Mouse (Mus musculus) embryonic stem cell, embryonic (primary cell): ENCODE measurements around the gene Pcnp.
"Not testable (repeated sequence)": the region's sequence is repeated elsewhere in the genome, so short reads cannot be mapped to it uniquely, and the experiment has no call there.

Experiments used
- CTCF ChIA-PET, 4 experiments: fragments of 300-600 bp in 2 of 4; fragments of 350-600 bp in 2 of 4; sonication (Branson Sonifier 250); formaldehyde crosslinking; loops; one replicate each; lab custom pipeline; 2022; ENCODE audit warnings: inconsistent platforms in 2 of 4; lab: Charles Lee
- POLR2A ChIA-PET, 4 experiments: fragments of 300-600 bp in 2 of 4; fragments of 350-600 bp in 2 of 4; sonication (Branson Sonifier 250); formaldehyde crosslinking; loops; one replicate each; lab custom pipeline; 2022; ENCODE audit warnings: antibody characterized with exemption in 4 of 4, inconsistent platforms in 1 of 4; lab: Charles Lee

The Pcnp gene

GRCm38 (mm10) chr16:56029661-56030082 is at the start of gene Pcnp:
Pcnp (minus strand) TSS chr16:56029739.
- POLR2A ChIA-PET: interaction anchor here (0.5 to 6.7 kb wide), 66 partner anchors 8 to 687 kb away, joined by 3 to 67 read pairs (median 5); partner anchors contain the start of genes Rpl24 (in 3 of the 4), Nxpe3 (in 2 of the 4), Cep97 (in 1 of the 4) and Tfg (in 1 of the 4)
- CTCF ChIA-PET: interaction anchor here in 3 of 4 experiments (0.5 to 2.6 kb wide), 7 partner anchors 27 to 102 kb away, joined by 3 to 9 read pairs (median 4); no protein-coding TSS in a partner anchor

- POLR2A ChIA-PET: interaction anchor here in 3 of 4 experiments (0.6 to 2.2 kb wide), 19 partner anchors 8 to 248 kb away, joined by 3 to 12 read pairs (median 4); partner anchors contain the start of genes Rpl24 (in 2 of the 3) and Pcnp (in 1 of the 3)
Measured at GRCm38 (mm10) chr16:56076121-56076869, 46.8 kb upstream of the Pcnp start.

GRCm38 (mm10) chr16:56075222-56076111 is 45.9 kb upstream of the Pcnp start:
- POLR2A ChIA-PET: interaction anchor here in 3 of 4 experiments (0.6 to 2.2 kb wide), 27 partner anchors 9 to 585 kb away, joined by 3 to 12 read pairs (median 4); partner anchors contain the start of genes Pcnp (in 2 of the 3), Rpl24 (in 2 of the 3) and Nxpe3 (in 1 of the 3)

More at GRCm38 (mm10) chr16:56076121-56076869, 46.8 kb upstream of the Pcnp start:
- CTCF ChIA-PET: interaction anchor here in 3 of 4 experiments (0.9 to 1.9 kb wide), 4 partner anchors 12 to 112 kb away, joined by 3 to 11 read pairs (median 8); no protein-coding TSS in a partner anchor

DNA sequence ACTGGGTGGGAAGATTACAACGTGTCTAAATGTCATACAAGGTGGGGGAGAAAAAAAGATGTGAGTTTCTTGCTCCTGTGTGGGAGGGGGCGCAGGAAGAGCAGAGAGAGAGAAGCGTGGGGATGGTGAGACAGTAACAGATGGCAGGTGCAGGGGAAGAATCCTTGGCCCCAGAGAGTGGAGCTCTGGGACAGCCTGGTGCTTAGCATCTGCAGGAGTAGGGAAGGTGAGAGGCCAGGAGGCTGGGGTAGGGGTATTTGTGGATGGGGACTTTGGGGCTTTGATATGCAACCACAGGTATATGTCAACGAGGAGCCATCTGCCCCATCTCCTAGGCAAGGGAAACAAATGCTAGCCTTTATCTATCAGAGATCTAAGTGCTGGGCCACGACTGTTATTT is 45.0 kb upstream of the Pcnp start:
- ChIA-PET CTCF (interaction anchor here in 2 of 4 experiments (1.1 to 1.9 kb wide), 3 partner anchors 9 to 10 kb away, joined by 6 to 11 read pairs (median 6); no protein-coding TSS in a partner anchor), POLR2A (interaction anchor here in 2 of 4 experiments (0.6 to 2.2 kb wide), 14 partner anchors 8 to 586 kb away, joined by 3 to 12 read pairs (median 4); partner anchors contain the start of genes Nxpe3 (in 1 of the 2), Pcnp (in 1 of the 2) and Rpl24 (in 1 of the 2))

More at GRCm38 (mm10) chr16:56075222-56076111, 45.9 kb upstream of the Pcnp start:
- CTCF ChIA-PET: interaction anchor here (0.9 to 1.9 kb wide), 6 partner anchors 10 to 56 kb away, joined by 3 to 11 read pairs (median 6); no protein-coding TSS in a partner anchor

GRCm38 (mm10) chr16:56074122-56074521 is 44.6 kb upstream of the Pcnp start:
- ChIA-PET CTCF (interaction anchor here in 1 of 4 experiments (0.7 kb wide), 1 partner anchor 99 kb away, joined by 3 read pairs; no protein-coding TSS in a partner anchor), POLR2A (interaction anchor here in 2 of 4 experiments (1.0 to 1.7 kb wide), 5 partner anchors 10 to 108 kb away, joined by 3 to 9 read pairs (median 4); partner anchors contain the start of genes Pcnp (in 1 of the 2) and Rpl24 (in 1 of the 2))

DNA sequence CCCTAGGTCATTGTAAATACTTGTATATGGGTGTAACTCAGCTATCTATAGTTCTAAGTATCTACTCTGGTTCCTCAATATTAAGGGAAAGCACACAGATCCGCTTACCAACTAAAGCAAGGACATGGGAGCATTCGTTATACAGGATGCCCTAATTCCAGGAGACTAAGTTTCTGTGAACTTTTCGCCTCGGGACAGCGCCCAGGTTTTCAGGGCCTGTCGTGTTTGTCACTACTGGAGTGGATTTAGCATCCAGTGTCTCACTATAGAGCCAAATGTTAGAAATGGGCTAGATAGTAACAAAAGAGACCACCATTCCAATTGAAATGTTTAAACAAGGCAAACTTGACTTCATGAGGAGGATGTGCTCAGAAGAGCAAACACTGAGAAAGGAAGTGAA is 43.6 kb upstream of the Pcnp start:
- CTCF ChIA-PET: not testable (repeated sequence)
- POLR2A ChIA-PET: interaction anchor here in 2 of 4 experiments (1.0 to 1.5 kb wide), 3 partner anchors 18 to 101 kb away, joined by 3 read pairs; partner anchors contain the start of gene Pcnp (in 1 of the 2)

- ChIA-PET POLR2A (interaction anchor here in 2 of 4 experiments (1.1 to 1.5 kb wide), 3 partner anchors 19 to 105 kb away, joined by 3 read pairs; partner anchors contain the start of gene Pcnp (in 1 of the 2)), CTCF (no interaction called here)
Measured at GRCm38 (mm10) chr16:56072533-56072932, 43.0 kb upstream of the Pcnp start.

DNA sequence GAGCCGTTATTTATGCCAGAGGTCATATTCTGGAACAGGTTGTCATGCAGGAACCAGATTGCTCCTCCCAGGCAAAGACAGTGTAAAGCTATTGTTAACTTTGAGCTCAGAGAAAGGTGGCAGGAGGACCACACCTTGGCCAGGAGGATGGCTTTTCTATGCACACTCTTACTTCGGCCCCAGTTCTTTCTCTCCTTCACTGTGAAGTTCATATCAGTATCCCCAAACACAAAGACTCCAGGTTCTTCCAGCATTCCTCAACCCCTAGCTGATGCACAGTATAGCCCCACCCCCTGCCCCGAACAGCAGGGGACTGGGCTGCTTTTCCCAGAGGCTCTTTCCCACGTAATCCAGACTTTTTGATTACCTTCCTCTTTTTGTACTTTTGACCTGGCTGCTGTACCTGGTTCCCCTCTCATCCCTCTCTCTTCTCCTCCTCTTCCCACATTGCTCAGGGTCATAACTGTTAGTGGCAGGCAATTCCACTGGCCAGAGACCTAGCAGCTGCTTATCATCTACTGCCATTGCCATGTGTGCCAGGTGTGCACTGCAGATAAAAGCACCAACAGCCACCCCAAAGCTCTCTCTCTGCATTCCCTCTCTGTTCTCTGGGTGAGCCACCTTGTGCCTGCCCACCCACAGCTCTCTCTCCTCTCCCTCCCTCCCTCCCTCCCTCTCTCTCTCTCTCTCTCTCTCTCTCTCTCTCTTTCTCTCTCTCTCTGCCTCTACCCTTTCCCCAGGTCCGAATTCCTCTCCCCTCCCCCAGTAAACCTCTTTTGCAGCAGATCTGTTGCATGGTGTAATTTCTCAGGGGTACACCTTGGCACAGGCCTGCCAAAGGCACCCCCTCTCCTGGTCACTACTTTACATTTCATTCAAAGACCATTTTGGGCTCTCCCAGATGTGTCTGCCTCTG is 42.0 kb upstream of the Pcnp start:
- CTCF ChIA-PET: interaction anchor here in 2 of 4 experiments (0.6 to 1.3 kb wide), 4 partner anchors 102 to 177 kb away, joined by 3 to 4 read pairs (median 4); partner anchors contain the start of gene Nxpe3 (in 1 of the 2)
- POLR2A ChIA-PET: interaction anchor here in 3 of 4 experiments (0.5 to 1.9 kb wide), 24 partner anchors 9 to 646 kb away, joined by 3 to 6 read pairs (median 4); partner anchors contain the start of genes Rpl24 (in 2 of the 3), Pcnp (in 1 of the 3) and Tfg (in 1 of the 3)

DNA sequence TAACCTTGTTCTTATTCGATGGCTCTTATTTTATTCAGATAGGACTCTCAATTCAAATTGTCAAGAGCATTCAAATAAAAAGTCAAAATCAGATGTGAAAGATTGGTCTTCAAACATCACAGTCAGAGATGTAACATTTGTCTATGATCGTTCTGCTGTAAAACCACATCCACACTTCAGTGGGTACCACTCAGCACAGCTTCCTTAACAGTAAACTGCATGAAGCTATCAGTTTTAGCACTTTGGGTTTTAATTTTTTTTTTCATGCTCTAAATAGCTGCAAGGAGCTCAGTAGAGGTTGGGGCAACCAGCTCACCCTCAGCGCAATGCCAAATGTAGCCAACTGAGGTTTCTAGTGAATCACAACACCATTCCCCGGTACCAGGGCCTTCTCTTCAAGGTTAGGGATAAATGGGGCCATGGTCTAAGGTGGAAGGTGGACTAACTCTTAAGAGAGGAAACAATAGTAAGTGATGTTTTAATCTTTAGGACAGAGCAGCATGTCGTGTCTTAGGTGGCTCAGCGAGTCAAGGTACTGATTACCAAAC is 39.1 kb upstream of the Pcnp start:
- ChIA-PET CTCF (interaction anchor here in 1 of 4 experiments (0.8 kb wide), 1 partner anchor 117 kb away, joined by 3 read pairs; no protein-coding TSS in a partner anchor), POLR2A (interaction anchor here in 2 of 4 experiments (0.6 to 2.0 kb wide), 7 partner anchors 8 to 103 kb away, joined by 3 to 4 read pairs (median 4); partner anchors contain the start of genes Pcnp (in 1 of the 2), Rpl24 (in 1 of the 2) and Trmt10c (in 1 of the 2))

DNA sequence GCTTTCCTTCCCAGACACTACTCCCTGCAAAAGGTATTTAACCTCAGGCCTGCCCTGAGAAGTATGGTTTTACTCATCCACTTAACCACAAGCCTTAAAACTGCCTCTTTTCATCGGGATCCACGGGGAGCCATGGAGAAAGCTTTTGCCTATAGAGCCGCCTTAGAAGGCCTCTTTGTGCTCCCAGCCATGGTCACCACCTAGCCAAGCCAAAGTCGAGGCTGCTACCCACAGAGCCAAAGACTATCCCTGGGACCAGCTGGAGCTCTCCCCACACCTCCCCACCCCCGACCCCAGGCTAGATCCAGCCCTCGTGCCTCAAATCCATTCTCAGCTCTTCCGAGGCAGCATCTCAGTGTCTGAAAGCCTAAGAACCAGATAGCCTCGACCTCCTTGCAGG is 36.6 kb upstream of the Pcnp start:
- CTCF ChIA-PET: interaction anchor here in 3 of 4 experiments (0.6 to 2.9 kb wide), 7 partner anchors 9 to 178 kb away, joined by 3 to 22 read pairs (median 3); partner anchors contain the start of gene Rpl24 (in 1 of the 3)
- POLR2A ChIA-PET: interaction anchor here in 2 of 4 experiments (0.6 to 5.2 kb wide), 12 partner anchors 8 to 102 kb away, joined by 3 to 43 read pairs (median 4); partner anchors contain the start of genes Pcnp (in 2 of the 2) and Rpl24 (in 2 of the 2)

DNA sequence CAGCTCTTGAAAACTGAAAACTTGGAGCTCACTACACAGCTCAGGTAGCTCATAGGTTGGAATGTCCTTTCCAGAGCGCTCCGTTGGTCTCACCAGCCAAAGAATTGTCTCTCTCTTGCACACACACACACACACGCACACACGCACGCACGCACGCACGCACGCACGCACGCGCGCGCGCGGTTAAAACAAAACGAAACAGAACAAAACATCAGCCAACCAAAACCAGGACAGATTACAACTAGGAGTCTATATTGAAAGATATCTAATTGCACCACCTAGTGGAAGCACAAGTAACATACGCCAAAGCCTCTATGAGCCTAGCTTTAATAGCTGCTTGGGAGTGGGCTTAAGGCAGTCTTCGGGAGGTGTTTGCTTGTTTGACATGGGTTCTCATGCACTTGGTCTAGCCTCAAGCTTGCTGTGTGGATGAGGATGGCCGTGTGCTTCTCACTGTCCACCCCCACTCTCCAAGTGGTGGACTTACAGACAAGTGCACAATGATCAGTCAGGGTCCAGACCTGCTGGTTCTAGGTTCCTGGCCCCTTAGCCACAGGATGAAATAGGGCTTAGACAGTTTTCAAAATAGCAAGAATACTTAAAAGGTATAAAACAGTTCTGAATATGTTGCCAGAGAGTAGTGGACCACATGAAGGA is 34.9 kb upstream of the Pcnp start:
- ChIA-PET POLR2A (interaction anchor here (0.6 to 5.2 kb wide), 37 partner anchors 10 to 226 kb away, joined by 3 to 43 read pairs (median 4); partner anchors contain the start of genes Pcnp (in 3 of the 4), Rpl24 (in 3 of the 4) and Nfkbiz (in 1 of the 4)), CTCF (interaction anchor here (0.6 to 2.9 kb wide), 44 partner anchors 9 to 1086 kb away, joined by 3 to 22 read pairs (median 4); partner anchors contain the start of genes Pcnp (in 3 of the 4) and Rpl24 (in 2 of the 4))

- ChIA-PET CTCF (interaction anchor here in 3 of 4 experiments (1.2 to 2.9 kb wide), 3 partner anchors 34 to 112 kb away, joined by 3 to 22 read pairs (median 14); partner anchors contain the start of gene Rpl24 (in 1 of the 3)), POLR2A (interaction anchor here in 3 of 4 experiments (0.6 to 5.2 kb wide), 12 partner anchors 12 to 156 kb away, joined by 3 to 43 read pairs (median 4); partner anchors contain the start of genes Pcnp (in 3 of the 3) and Rpl24 (in 1 of the 3))
Measured at GRCm38 (mm10) chr16:56062981-56063380, 33.4 kb upstream of the Pcnp start.

- ChIA-PET POLR2A (interaction anchor here in 3 of 4 experiments (0.8 to 5.2 kb wide), 9 partner anchors 9 to 127 kb away, joined by 3 to 43 read pairs (median 3); partner anchors contain the start of genes Pcnp (in 3 of the 3), Cep97 (in 1 of the 3) and Rpl24 (in 1 of the 3)), CTCF (interaction anchor here in 1 of 4 experiments (0.6 kb wide), 1 partner anchor 97 kb away, joined by 12 read pairs; no protein-coding TSS in a partner anchor)
Measured at GRCm38 (mm10) chr16:56061995-56062594, 32.6 kb upstream of the Pcnp start.

DNA sequence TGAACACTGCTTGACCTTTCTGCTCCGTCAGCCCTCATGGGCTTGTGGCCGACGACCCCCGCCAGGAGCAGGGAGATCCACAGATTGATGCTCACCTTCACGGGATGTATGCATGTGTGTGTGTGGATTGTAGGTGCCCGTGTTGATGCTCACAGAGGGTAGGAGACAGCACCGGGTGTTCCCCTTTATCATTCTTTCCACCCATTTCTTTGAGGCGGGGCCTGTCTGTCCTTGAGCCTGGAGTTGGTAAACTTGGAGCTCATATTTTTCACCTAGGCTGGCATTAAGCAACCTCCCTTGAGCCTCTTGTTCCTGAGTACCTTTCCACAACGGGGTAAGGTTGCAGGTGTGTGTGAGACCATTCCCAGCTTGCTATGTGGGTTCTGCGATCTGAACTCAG is 28.6 kb upstream of the Pcnp start:
- POLR2A ChIA-PET: interaction anchor here in 3 of 4 experiments (0.9 to 1.4 kb wide), 7 partner anchors 8 to 33 kb away, joined by 3 to 4 read pairs (median 3); partner anchors contain the start of genes Pcnp (in 1 of the 3) and Trmt10c (in 1 of the 3)
- CTCF ChIA-PET: no interaction called here
